Mouse (Mus musculus) lung, adult 2 months (tissue): ENCODE results near the gene Cltrn.

Experiments
- CTCF ChIP-seq: fragments of 200-500 bp; IDR thresholded peaks from 2 replicates; pipeline ENCODE4 v1.5.1; 2011; ENCODE audit warnings: mild to moderate bottlenecking, low read length, control low read depth; ENCODE audit not compliant: insufficient read depth
- POLR2A ChIP-seq: fragments of 200-500 bp; IDR thresholded peaks from 2 replicates; pipeline ENCODE4 v1.6.1; 2011; ENCODE audit warnings: low read depth, mild to moderate bottlenecking, control low read depth, low read length, borderline replicate concordance; ENCODE audit errors: extremely low read depth

DNA sequence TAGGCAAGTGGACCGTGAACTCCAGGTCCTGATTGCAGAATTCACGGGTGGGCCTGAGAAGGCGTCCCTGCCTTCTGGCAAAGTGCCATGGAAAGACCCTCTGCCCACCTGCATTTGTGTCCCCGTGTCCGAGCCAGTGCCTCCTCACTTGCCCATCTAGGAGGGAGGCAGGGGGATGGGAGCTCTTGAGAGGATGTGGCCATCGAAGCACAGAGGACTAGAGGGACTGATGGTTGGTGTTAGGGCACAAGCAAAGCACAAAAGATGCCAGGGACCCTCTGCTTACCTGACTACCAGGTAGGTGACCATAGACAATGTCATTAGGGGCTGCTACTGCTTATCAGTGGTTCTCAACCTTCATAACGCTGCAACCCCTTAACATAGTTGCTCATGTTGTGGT, 13.6 kb downstream of the Cltrn start:
- TF ChIP-seq CTCF (no peak), POLR2A (no peak)
